Mouse (Mus musculus) bone marrow, adult 2 months (tissue): Measurements from ENCODE around the gene Dcst2.

Experiments used
- CTCF ChIP-seq: fragments of 200-500 bp; IDR thresholded peaks from 2 replicates; pipeline ENCODE4 v1.5.1; 2011; ENCODE audit warnings: low read length, control low read depth; ENCODE audit not compliant: control insufficient read depth, insufficient read depth
- POLR2A ChIP-seq: fragments of 200-500 bp; IDR thresholded peaks from 2 replicates; pipeline ENCODE4 v1.6.1; 2011; ENCODE audit warnings: low read depth, mild to moderate bottlenecking, control low read depth, low read length, borderline replicate concordance; ENCODE audit not compliant: control insufficient read depth

DNA sequence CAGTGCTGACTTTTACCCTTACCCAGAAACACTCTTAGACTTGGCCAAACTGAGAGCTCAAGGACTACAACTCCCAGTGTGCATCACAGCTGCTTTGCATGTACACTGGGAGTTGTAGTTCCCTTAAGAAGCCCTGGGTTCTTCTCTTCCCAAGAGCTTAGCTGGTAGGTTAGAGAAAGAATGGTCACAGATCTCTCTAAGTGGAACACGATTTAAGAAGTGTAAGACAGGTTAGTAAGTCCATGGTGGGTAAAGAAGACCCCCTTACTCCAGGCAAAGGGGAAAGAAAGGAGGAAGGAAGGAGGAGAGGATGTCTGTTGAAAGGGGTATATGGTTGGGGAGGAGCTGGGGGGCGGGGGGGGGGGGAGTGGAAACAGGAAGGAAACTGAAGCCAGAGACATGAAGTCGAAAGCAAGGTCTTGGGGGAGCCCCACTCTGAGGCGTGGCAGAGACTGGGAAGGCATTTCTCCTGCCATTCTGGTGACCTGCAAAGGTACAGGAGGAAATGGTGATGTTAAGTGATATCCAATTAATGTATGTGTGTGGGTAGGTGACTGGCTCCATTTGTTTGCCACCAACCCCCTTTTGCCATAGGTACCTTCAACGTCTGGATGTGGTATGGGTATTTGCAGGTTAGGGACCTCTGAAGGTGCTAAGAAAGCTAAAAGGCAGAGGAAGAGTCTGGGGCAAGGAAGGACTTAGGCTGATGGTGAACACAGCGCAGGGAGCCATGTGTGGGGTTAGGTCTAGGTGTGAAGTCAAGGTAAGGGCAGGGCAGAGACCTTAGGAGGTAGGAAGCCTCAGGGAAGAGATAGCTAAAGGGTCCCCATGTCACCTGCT is 27.3 kb downstream of the Dcst2 start:
- TF ChIP-seq CTCF, result no peak
- no peak for TF ChIP-seq POLR2A
